Mouse (Mus musculus): Measurements from ENCODE around the gene Stag1.

GRCm38 (mm10) chr9:100711665-100712064, 114.1 kb downstream of the Stag1 start:
- no peak for TF ChIP-seq GATA1 (IDR thresholded peaks at IDR 0.05; ENCODE audit: low read length)
- no peak for TF ChIP-seq TAL1 (IDR thresholded peaks at IDR 0.05; ENCODE audit: low read length)
